Mouse (Mus musculus): ENCODE data around the gene Aldh9a1. TPM values are rescaled to one million over a fixed set of nuclear protein-coding genes. Genes with fewer than 3 reads are reported as not detected.

Aldh9a1 gene
- polyA plus RNA-seq, 1 experiment from 2014 or later: 26.5 TPM

GRCm38 (mm10) chr1:167380223-167380622 lies 30.4 kb downstream of the Aldh9a1 start:
- Histone ChIP-seq H3K9ac (ENCODE audit: low read length) (no peak overlapping the region), H3K4me1 (ENCODE audit: control insufficient read depth in 2 of 2, insufficient read depth in 2 of 2, low read length in 2 of 2) (peaks cover 0 to 10% of the 10 kb centered on the region in 2 experiments; a peak in 3 of 4 replicates), H3K27ac (replicated peaks in 1 of 2; ENCODE audit: control insufficient read depth in 1 of 2, insufficient read depth in 1 of 2, low read depth in 2 of 2, low read length in 2 of 2) (no peak overlapping the region), H3K36me3 (ENCODE audit: control insufficient read depth, insufficient read depth, low read length) (peaks cover 27% of the 10 kb centered on the region), H3K27me3 (ENCODE audit: control insufficient read depth, insufficient read depth, low read length) (no peaks in the 10 kb centered on the region), H3K4me2 (ENCODE audit: low read length) (no peak overlapping the region), H3K4me3 (ENCODE audit: control insufficient read depth in 1 of 2, insufficient read depth in 1 of 2, low read depth in 1 of 2, low read length in 2 of 2) (no peak overlapping the region), H3K9me3 (ENCODE audit: control insufficient read depth, low read length) (no peaks in the 10 kb centered on the region)
- ATAC-seq (ENCODE audit: insufficient number of reproducible peaks, insufficient read depth, low FRiP score, low read depth): no peak
- WGBS: 93% methylated on average over 2 of the region's 2 CpGs

DNA sequence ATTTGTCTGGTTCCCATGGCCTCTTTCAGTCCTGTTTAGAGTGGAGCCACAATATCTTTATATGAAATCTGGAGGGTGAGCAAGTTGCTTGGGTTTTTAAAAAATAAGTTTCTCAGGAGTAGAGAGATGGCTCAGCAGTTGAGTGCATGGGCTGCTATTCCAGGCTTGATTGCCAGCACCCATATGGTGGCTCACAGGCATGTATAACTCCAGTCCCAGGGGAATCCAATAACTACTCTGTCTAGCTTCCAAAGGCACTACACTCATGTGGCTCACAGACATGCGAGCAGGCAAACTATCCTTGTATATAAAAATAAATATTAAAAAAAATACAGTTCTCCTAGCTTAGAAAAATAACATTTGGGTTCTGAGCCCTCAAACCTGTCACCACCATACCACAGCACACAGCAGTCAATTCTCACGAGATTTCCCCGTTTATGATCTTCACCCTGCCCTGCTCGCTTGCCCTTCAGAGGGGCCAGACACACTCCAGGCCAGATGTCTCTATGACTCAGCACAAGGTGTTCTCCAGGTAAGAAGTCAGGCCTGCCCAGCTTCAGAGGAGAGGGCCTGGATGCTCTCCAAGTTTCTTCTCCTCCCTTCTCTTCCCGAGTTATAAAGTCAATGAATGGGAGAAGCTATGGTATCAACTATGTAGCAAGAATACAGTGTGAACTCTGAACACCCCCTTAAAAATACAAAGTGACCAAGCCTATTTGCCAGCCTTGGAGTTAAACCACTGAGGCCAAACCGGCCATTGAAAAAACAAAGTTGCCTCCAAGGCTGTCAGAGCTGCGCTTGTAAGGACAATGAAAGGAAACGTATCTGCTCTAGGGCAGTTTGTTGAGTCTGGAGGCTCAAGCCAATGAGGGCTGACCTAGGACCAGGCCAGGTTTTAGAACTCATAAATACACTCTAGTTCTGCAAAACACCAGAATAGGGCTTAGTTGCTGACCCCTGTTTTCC lies 31.5 kb downstream of the Aldh9a1 start:
- Histone ChIP-seq H3K27ac (replicated peaks in 1 of 2; ENCODE audit: control insufficient read depth in 1 of 2, insufficient read depth in 1 of 2, low read depth in 2 of 2, low read length in 2 of 2) (no peak overlapping the region), H3K9me3 (ENCODE audit: control insufficient read depth, low read length) (no peaks in the 10 kb centered on the region), H3K9ac (ENCODE audit: low read length) (no peak overlapping the region), H3K4me3 (ENCODE audit: control insufficient read depth in 1 of 2, insufficient read depth in 1 of 2, low read depth in 1 of 2, low read length in 2 of 2) (no peak overlapping the region), H3K27me3 (ENCODE audit: control insufficient read depth, insufficient read depth, low read length) (no peaks in the 10 kb centered on the region), H3K36me3 (ENCODE audit: control insufficient read depth, insufficient read depth, low read length) (peaks cover 17% of the 10 kb centered on the region), H3K4me1 (ENCODE audit: control insufficient read depth in 2 of 2, insufficient read depth in 2 of 2, low read length in 2 of 2) (peaks cover 0 to 16% of the 10 kb centered on the region in 2 experiments; a peak in 3 of 4 replicates), H3K4me2 (ENCODE audit: low read length) (no peak overlapping the region)
- ATAC-seq (ENCODE audit: insufficient number of reproducible peaks, insufficient read depth, low FRiP score, low read depth): no peak
- WGBS: 71% methylated on average over 8 of the region's 8 CpGs

DNA sequence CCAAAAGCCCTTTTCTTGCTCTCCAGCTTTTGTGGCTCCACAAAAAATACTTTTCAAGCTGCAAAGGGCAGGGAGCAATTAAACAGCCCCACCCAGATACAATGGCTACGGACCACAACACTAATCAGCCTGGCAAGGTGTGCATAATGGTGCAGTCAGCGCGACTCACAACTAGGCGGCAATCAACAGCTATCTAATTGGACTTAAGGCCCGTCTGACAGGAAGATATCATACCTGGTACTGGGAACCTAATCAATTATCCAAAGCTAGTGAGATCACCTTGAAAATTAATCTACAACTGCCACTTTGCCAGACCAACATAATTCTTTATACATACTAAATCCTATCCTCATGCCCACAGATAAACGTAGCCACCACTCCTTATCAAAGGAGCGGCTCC lies 32.5 kb downstream of the Aldh9a1 start:
- WGBS: 84% methylated on average over 7 of the region's 7 CpGs
- no peaks in the 10 kb centered on the region for H3K27me3 ChIP-seq (ENCODE audit: control insufficient read depth, insufficient read depth, low read length)
- H3K4me1 ChIP-seq (ENCODE audit: control insufficient read depth in 2 of 2, insufficient read depth in 2 of 2, low read length in 2 of 2): peaks cover 0 to 20% of the 10 kb centered on the region in 2 experiments; a peak in 3 of 4 replicates
- H3K4me3 ChIP-seq (ENCODE audit: control insufficient read depth in 1 of 2, insufficient read depth in 1 of 2, low read depth in 1 of 2, low read length in 2 of 2): no peak overlapping the region
- H3K4me2 ChIP-seq (ENCODE audit: low read length): no peak overlapping the region
- no peak overlapping the region for H3K27ac ChIP-seq (replicated peaks in 1 of 2; ENCODE audit: control insufficient read depth in 1 of 2, insufficient read depth in 1 of 2, low read depth in 2 of 2, low read length in 2 of 2)
- no peak overlapping the region for H3K9ac ChIP-seq (ENCODE audit: low read length)
- no peaks in the 10 kb centered on the region for H3K9me3 ChIP-seq (ENCODE audit: control insufficient read depth, low read length)
- ATAC-seq (ENCODE audit: insufficient number of reproducible peaks, insufficient read depth, low FRiP score, low read depth): no peak
- peaks cover 8% of the 10 kb centered on the region for H3K36me3 ChIP-seq (ENCODE audit: control insufficient read depth, insufficient read depth, low read length)

DNA sequence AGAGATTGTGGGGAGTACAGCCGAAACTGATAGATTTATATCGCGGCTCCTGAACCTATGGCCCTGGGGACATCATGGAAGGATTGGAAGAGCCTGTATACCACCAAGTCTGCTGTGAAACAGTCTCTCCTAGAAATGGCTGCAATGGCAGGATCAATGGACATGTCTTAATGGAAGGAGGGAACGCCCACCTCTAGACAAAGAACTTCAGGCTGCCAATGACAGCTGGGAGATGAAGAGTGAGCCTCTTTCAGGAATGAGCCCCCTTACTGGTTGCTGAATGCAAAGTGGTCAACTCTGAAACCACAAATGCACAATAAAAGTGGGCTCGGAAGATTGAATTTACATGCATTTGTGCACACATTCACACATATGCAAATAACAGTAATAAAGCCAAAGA lies 33.0 kb downstream of the Aldh9a1 start:
- Histone ChIP-seq H3K27ac (replicated peaks in 1 of 2; ENCODE audit: control insufficient read depth in 1 of 2, insufficient read depth in 1 of 2, low read depth in 2 of 2, low read length in 2 of 2) (no peak overlapping the region), H3K4me3 (ENCODE audit: control insufficient read depth in 1 of 2, insufficient read depth in 1 of 2, low read depth in 1 of 2, low read length in 2 of 2) (no peak overlapping the region), H3K36me3 (ENCODE audit: control insufficient read depth, insufficient read depth, low read length) (peaks cover 3% of the 10 kb centered on the region; the same call in 1 of the 2 replicates), H3K27me3 (ENCODE audit: control insufficient read depth, insufficient read depth, low read length) (no peaks in the 10 kb centered on the region), H3K9ac (ENCODE audit: low read length) (no peak overlapping the region), H3K4me1 (ENCODE audit: control insufficient read depth in 2 of 2, insufficient read depth in 2 of 2, low read length in 2 of 2) (peaks cover 0 to 20% of the 10 kb centered on the region in 2 experiments; a peak in 3 of 4 replicates), H3K9me3 (ENCODE audit: control insufficient read depth, low read length) (no peaks in the 10 kb centered on the region), H3K4me2 (ENCODE audit: low read length) (no peak overlapping the region)
- WGBS: 84% methylated on average over 5 of the region's 5 CpGs
- ATAC-seq (ENCODE audit: insufficient number of reproducible peaks, insufficient read depth, low FRiP score, low read depth): no peak

DNA sequence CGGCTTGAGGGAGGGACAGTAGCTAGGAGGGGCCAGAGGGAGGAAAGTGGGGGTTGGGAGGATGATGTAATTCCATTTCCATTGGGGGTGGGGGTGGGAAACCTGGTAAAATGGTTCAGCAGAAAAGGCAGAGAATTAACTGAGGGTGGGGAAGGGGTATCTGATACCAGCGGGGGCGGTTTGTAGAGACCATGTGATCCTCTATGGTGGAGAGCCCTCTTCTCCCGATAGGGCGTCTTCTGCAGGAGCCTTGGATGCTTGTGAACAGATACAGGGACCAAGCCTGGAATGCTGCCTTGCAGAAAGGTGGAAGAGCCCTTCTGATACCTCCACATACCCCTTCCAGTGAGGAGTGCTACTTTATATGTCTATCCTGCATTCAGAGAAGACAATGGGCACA lies 33.4 kb downstream of the Aldh9a1 start:
- H3K9ac ChIP-seq (ENCODE audit: low read length): no peak overlapping the region
- H3K4me1 ChIP-seq (ENCODE audit: control insufficient read depth in 2 of 2, insufficient read depth in 2 of 2, low read length in 2 of 2): peaks cover 0 to 20% of the 10 kb centered on the region in 2 experiments; a peak in 3 of 4 replicates
- H3K4me2 ChIP-seq (ENCODE audit: low read length): no peak overlapping the region
- ATAC-seq (ENCODE audit: insufficient number of reproducible peaks, insufficient read depth, low FRiP score, low read depth): no peak
- H3K4me3 ChIP-seq (ENCODE audit: control insufficient read depth in 1 of 2, insufficient read depth in 1 of 2, low read depth in 1 of 2, low read length in 2 of 2): no peak overlapping the region
- H3K27me3 ChIP-seq (ENCODE audit: control insufficient read depth, insufficient read depth, low read length): no peaks in the 10 kb centered on the region
- no peaks in the 10 kb centered on the region for H3K9me3 ChIP-seq (ENCODE audit: control insufficient read depth, low read length)
- no peaks in the 10 kb centered on the region for H3K36me3 ChIP-seq (ENCODE audit: control insufficient read depth, insufficient read depth, low read length)
- 84% methylated on average over 5 of the region's 5 CpGs for WGBS
- H3K27ac ChIP-seq (replicated peaks in 1 of 2; ENCODE audit: control insufficient read depth in 1 of 2, insufficient read depth in 1 of 2, low read depth in 2 of 2, low read length in 2 of 2): no peak overlapping the region

- Histone ChIP-seq H3K4me3 (ENCODE audit: control insufficient read depth in 1 of 2, insufficient read depth in 1 of 2, low read depth in 1 of 2, low read length in 2 of 2) (no peak overlapping the region), H3K4me1 (ENCODE audit: control insufficient read depth in 2 of 2, insufficient read depth in 2 of 2, low read length in 2 of 2) (peaks cover 0 to 20% of the 10 kb centered on the region in 2 experiments; a peak in 3 of 4 replicates), H3K36me3 (ENCODE audit: control insufficient read depth, insufficient read depth, low read length) (no peaks in the 10 kb centered on the region), H3K9me3 (ENCODE audit: control insufficient read depth, low read length) (no peaks in the 10 kb centered on the region), H3K9ac (ENCODE audit: low read length) (no peak overlapping the region), H3K27ac (replicated peaks in 1 of 2; ENCODE audit: control insufficient read depth in 1 of 2, insufficient read depth in 1 of 2, low read depth in 2 of 2, low read length in 2 of 2) (no peak overlapping the region), H3K27me3 (ENCODE audit: control insufficient read depth, insufficient read depth, low read length) (no peaks in the 10 kb centered on the region), H3K4me2 (ENCODE audit: low read length) (no peak overlapping the region)
- WGBS: 54% methylated on average over 3 of the region's 3 CpGs
- no peak for ATAC-seq (ENCODE audit: insufficient number of reproducible peaks, insufficient read depth, low FRiP score, low read depth)
Measured at GRCm38 (mm10) chr1:167384156-167384555, 34.4 kb downstream of the Aldh9a1 start.

DNA sequence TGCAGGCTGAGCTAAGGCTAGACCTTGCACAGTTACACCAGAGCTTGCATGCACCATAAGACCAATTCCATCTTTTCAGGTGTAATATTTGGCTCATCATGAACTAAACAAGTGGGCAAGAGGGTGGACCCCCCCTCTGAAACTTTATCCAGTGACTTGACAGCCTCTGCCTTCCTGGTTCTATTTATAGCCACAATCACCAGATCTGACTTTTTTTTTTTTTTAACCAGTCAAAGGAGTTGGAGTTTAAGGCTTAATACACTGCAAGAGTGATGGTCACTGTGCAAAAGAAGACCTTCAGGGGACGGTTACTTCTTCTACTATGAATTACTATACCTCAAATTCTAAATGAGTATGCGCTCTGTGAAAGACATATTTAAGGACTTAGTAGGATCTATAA lies 35.4 kb downstream of the Aldh9a1 start:
- Histone ChIP-seq H3K9me3 (ENCODE audit: control insufficient read depth, low read length) (no peaks in the 10 kb centered on the region), H3K4me3 (ENCODE audit: control insufficient read depth in 1 of 2, insufficient read depth in 1 of 2, low read depth in 1 of 2, low read length in 2 of 2) (no peak overlapping the region), H3K9ac (ENCODE audit: low read length) (no peak overlapping the region), H3K4me1 (ENCODE audit: control insufficient read depth in 2 of 2, insufficient read depth in 2 of 2, low read length in 2 of 2) (peaks cover 0 to 20% of the 10 kb centered on the region in 2 experiments; a peak in 3 of 4 replicates), H3K27me3 (ENCODE audit: control insufficient read depth, insufficient read depth, low read length) (no peaks in the 10 kb centered on the region), H3K27ac (replicated peaks in 1 of 2; ENCODE audit: control insufficient read depth in 1 of 2, insufficient read depth in 1 of 2, low read depth in 2 of 2, low read length in 2 of 2) (no peak overlapping the region), H3K36me3 (ENCODE audit: control insufficient read depth, insufficient read depth, low read length) (no peaks in the 10 kb centered on the region), H3K4me2 (ENCODE audit: low read length) (no peak overlapping the region)
- WGBS: 83% methylated on average over 2 of the region's 2 CpGs
- ATAC-seq (ENCODE audit: insufficient number of reproducible peaks, insufficient read depth, low FRiP score, low read depth): no peak

All from heart, embryonic 14.5 days (tissue).